Comparison of ENCODE assay signal across 8 mouse cellular contexts in genomic region chr1:131184253-131184955, GRCm38 (mm10). TPM values are rescaled to one million over a fixed set of nuclear protein-coding genes. Genes with fewer than 3 reads are reported as not detected.
DNase-seq lines count a peak whose midpoint lies in the region; TF ChIP-seq lines count a peak whose summit lies in the region.

No protein-coding gene starts in this region.

- no peak for TF ChIP-seq POLR2A in kidney, adult 2 months (IDR thresholded peaks at IDR 0.05; ENCODE audit: low read depth, low read length)
- TF ChIP-seq POLR2A in CH12.LX (IDR thresholded peaks at IDR 0.05; ENCODE audit: low read depth, low read length): no peak

- TF ChIP-seq RAD21 in CH12.LX (IDR thresholded peaks at IDR 0.05; ENCODE audit: low read depth, low read length): no peak

- H3K36me3 ChIP-seq in kidney, adult 2 months (ENCODE audit: control insufficient read depth, insufficient read depth, low read length): no peaks in the 10 kb centered on the region
- H3K36me3 ChIP-seq in CH12.LX (replicated peaks in 1 of 2; ENCODE audit: control insufficient read depth in 1 of 2, insufficient read depth in 1 of 2, low read length in 1 of 2): peaks cover 35 to 79% of the 10 kb centered on the region in 2 experiments

- no peaks in the 10 kb centered on the region for H3K27me3 ChIP-seq in kidney, adult 2 months (replicated peaks; ENCODE audit: control insufficient read depth, insufficient read depth, low read length)
- H3K27me3 ChIP-seq in CH12.LX (replicated peaks): no peaks in the 10 kb centered on the region

- DNase-seq in kidney, adult 2 months: peak; percentile 48
- DNase-seq in kidney, adult 18-20 months: no peak
- peak; percentile 61 for DNase-seq in CH12.LX (ENCODE audit: extremely low read depth)
- peak; percentile 74 for DNase-seq in heart, adult 8-10 months (ENCODE audit: low spot score)
- peak; percentile 59 for DNase-seq in lung, postnatal 25 days (ENCODE audit: low spot score)
- no peak for DNase-seq in retina, embryonic 14.5 days (ENCODE audit: low spot score)
- DNase-seq in ovary, postnatal 14 days (ENCODE audit: low spot score): no peak
- DNase-seq in spleen, adult 18-20 months: no peak

- H3K9me3 ChIP-seq in CH12.LX (replicated peaks; ENCODE audit: low read length): no peaks in the 10 kb centered on the region

- in situ Hi-C loops in CH12.LX (cut with MboI; ENCODE audit: low pct_ligation_motif_present, low pct_unique_long_range_greater_than_20kb, low sequenced_read_pairs): loop anchor here (5.0 kb wide), 2 partner anchors 33 to 73 kb away; no protein-coding TSS in a partner anchor

- H3K4me1 ChIP-seq in kidney, adult 2 months (ENCODE audit: control insufficient read depth, insufficient read depth, low read length): peaks cover 3% of the 10 kb centered on the region; the same call in 1 of the 2 replicates
- peaks cover 15 to 69% of the 10 kb centered on the region in 2 experiments for H3K4me1 ChIP-seq in CH12.LX (ENCODE audit: control insufficient read depth in 1 of 2, insufficient read depth in 2 of 2)

- no peak overlapping the region for H3K4me2 ChIP-seq in CH12.LX (ENCODE audit: insufficient read depth, low read depth, poor library complexity, severe bottlenecking)

- H3K4me3 ChIP-seq in kidney, adult 2 months (ENCODE audit: insufficient read depth, low read depth, low read length): no peak overlapping the region
- no peak overlapping the region for H3K4me3 ChIP-seq in CH12.LX (replicated peaks in 1 of 3; ENCODE audit: low read depth in 2 of 3, low read length in 2 of 3, poor library complexity in 1 of 3)

- dilution Hi-C loops in CH12.LX (cut with MboI; ENCODE audit: extremely low pct_ligation_motif_present, extremely low pct_unique_long_range_greater_than_20kb, low sequenced_read_pairs): no loop called here

- 61% methylated on average over 9 of the region's 9 CpGs for whole genome bisulfite sequencing in kidney, adult 2 months

- TF ChIP-seq EP300 in CH12.LX (IDR thresholded peaks at IDR 0.05; ENCODE audit: low read length): peak; percentile 62; the same call in 1 of the 2 replicates

- H3K27ac ChIP-seq in kidney, adult 2 months (ENCODE audit: insufficient read depth, low read depth, low read length): 0 out of 2 replicates have a peak overlapping the region, but pooled peaks have one; percentile 10
- H3K27ac ChIP-seq in CH12.LX (ENCODE audit: insufficient read depth, low read depth): no peak overlapping the region

- no peaks in the 10 kb centered on the region for H3K79me2 ChIP-seq in CH12.LX (replicated peaks; ENCODE audit: control insufficient read depth, extremely low read depth, insufficient read depth, poor library complexity, severe bottlenecking)

- no peak for TF ChIP-seq CTCF in kidney, adult 2 months (conservative IDR thresholded peaks at IDR 0.05; ENCODE audit: insufficient read depth, insufficient read length, low read depth, low read length)
- TF ChIP-seq CTCF in CH12.LX (conservative IDR thresholded peaks at IDR 0.05 in 1 of 2, IDR thresholded peaks at IDR 0.05 in 1 of 2; ENCODE audit: low read depth in 2 of 2, low read length in 2 of 2): no peak

- no peak overlapping the region for H3K9ac ChIP-seq in CH12.LX (ENCODE audit: insufficient read depth, low read depth)

TF ChIP-seq in CH12.LX, 34 proteins besides CTCF, POLR2A, EP300 and RAD21:
- TF ChIP-seq IRF4 (IDR thresholded peaks at IDR 0.05; ENCODE audit: low read depth, low read length) (0 out of 2 replicates have a peak, but pooled peaks have one; percentile 27), BHLHE40 (IDR thresholded peaks at IDR 0.05; ENCODE audit: low read depth, low read length) (0 out of 2 replicates have a peak, but pooled peaks have one; percentile 7), RCOR1 (conservative IDR thresholded peaks at IDR 0.05; ENCODE audit: low read depth, low read length) (no peak), ELF1 (IDR thresholded peaks at IDR 0.05; ENCODE audit: low read depth, low read length) (peak; percentile 31; the same call in 1 of the 2 replicates), ZC3H11A (IDR thresholded peaks at IDR 0.05; ENCODE audit: low read depth, low read length) (no peak), ZNF384 (IDR thresholded peaks at IDR 0.05; ENCODE audit: low read depth, low read length) (peak; percentile 50), ETS1 (conservative IDR thresholded peaks at IDR 0.05; ENCODE audit: low read depth, low read length) (peak; percentile 83), SIN3A (IDR thresholded peaks at IDR 0.05; ENCODE audit: low read length) (peak; percentile 66; the same call in 1 of the 2 replicates)

RNA-seq across cellular contexts. Expression of gene Eif2d, which starts 31.4 kb away (rescaled TPM):
- polyA plus RNA-seq in kidney, adult 2 months (2012; rRNA removed): 32.1 and 35.5 TPM in 2 replicates
- total RNA-seq in CH12.LX (2012; rRNA removed) (48.8 and 53.0 TPM in 2 replicates), CH12.LX (2014; rRNA removed) (41.0 and 46.9 TPM in 2 replicates)
- 57.2 and 64.3 TPM in 2 replicates for polyA plus RNA-seq in CH12.LX (2012; ENCODE audit: insufficient read length, low read depth)
- 10 to 100 TPM; 34.1 to 41.0 (median 37.0) TPM for total RNA-seq in heart, adult 8-10 months (2022)

RNA-seq across cellular contexts. Expression of gene Dyrk3, which starts 46.3 kb away (rescaled TPM):
- 0.94 and 1.4 TPM in 2 replicates for polyA plus RNA-seq in kidney, adult 2 months (2012; rRNA removed)
- total RNA-seq in CH12.LX (2012; rRNA removed) (6.4 and 6.7 TPM in 2 replicates), CH12.LX (2014; rRNA removed) (9.8 and 10.1 TPM in 2 replicates)
- 8.2 and 8.3 TPM in 2 replicates for polyA plus RNA-seq in CH12.LX (2012; ENCODE audit: insufficient read length, low read depth)
- under 1 TPM; 0.25 to 0.71 (median 0.53) TPM for total RNA-seq in heart, adult 8-10 months (2022)

Comparison
In these comparisons a context has a peak if more than half of its experiments do, and no peak if none do; other contexts are left out.
1. DNase-seq: peak in kidney, adult 2 months (single experiment), CH12.LX (single experiment), heart, adult 8-10 months (single experiment) and lung, postnatal 25 days (single experiment); none in kidney, adult 18-20 months (single experiment), retina, embryonic 14.5 days (single experiment), ovary, postnatal 14 days (single experiment) and spleen, adult 18-20 months (0 of 2).
2. RNA of gene Dyrk3, which starts 46.3 kb away (total RNA-seq): 6.4 to 10.1 TPM in CH12.LX; 0.25 to 0.71 TPM in heart, adult 8-10 months; every median in the first group is over 4 times any median in the second.